Mouse (Mus musculus) activated CD4-positive, CD25-positive, alpha-beta regulatory T cell (primary cell): ENCODE data around the gene Disp1. TPM values are rescaled to one million over a fixed set of nuclear protein-coding genes. Genes with fewer than 3 reads are reported as not detected.

Source experiments
- polyA plus RNA-seq, 2 experiments: library from polyadenylated mRNA; unstranded; fragments of 100-300 nt; shearing (Covaris generic); gene quantifications; one replicate each; pipeline ENCODE4 v1.2.1; 2017

Disp1 gene
- 10 to 100 TPM; 16.5 to 25.1 TPM for polyA plus RNA-seq

GRCm38 (mm10) chr1:183220796-183221718 lies at the start of gene Disp1:
Disp1 (minus strand) TSS chr1:183221522.

Other genes with a start within 250 kb of the Disp1 start
- gene Aida, start 75.1 kb upstream of the Disp1 start, polyA plus RNA-seq, result 10 to 100 TPM; 22.2 to 36.6 TPM
- gene Brox, start 75.7 kb upstream of the Disp1 start, polyA plus RNA-seq, result 10 to 100 TPM; 56.4 to 66.3 TPM
- gene Mia3, start 148.0 kb upstream of the Disp1 start, polyA plus RNA-seq, result 100 to 1,000 TPM; 123 to 134 TPM
- gene Taf1a, start 167.5 kb upstream of the Disp1 start, polyA plus RNA-seq, result 10 to 100 TPM; 14.0 to 21.6 TPM
- under 1 TPM in 1 of 2 experiments, not detected in 1; 0.15 TPM for gene Hhipl2, start 196.7 kb upstream of the Disp1 start, polyA plus RNA-seq